Mouse (Mus musculus): ENCODE measurements around the gene Hsf5. TPM values are rescaled to one million over a fixed set of nuclear protein-coding genes. Genes with fewer than 3 reads are reported as not detected.

The Hsf5 gene
- polyA plus RNA-seq, 1 experiment from 2014 or later, result 0.51 TPM

DNA sequence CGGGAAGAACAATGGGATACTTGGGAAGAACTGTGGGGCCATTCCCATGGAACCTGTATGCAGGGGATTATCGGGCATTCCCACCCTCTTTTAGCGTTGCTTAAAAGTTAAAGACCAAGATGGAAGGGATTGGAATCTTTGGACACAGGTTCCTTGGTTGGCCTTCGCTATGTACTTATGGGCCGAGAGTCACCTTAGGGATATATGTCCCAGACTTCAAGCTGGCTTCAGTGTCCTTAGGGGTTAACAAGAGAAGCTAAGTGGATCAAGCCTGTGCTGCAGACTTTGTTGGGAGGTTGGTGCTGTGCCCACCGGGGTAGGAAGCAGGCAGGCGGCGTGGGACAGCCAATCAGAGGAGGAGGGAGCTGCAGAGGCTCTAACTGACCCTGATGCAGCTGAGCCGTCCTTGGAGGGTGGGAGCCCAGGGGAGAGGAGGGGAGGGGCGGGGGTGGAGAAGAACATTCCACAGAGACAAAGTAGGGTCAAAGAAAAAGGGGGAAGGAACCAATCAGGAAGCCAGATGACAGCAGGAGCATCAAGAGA lies 36.4 kb upstream of the Hsf5 start:
- Histone ChIP-seq H3K36me3 (no peaks in the 10 kb centered on the region), H3K27ac (no peak overlapping the region), H3K4me3 (no peak overlapping the region), H3K9ac (no peak overlapping the region), H3K4me2 (no peak overlapping the region), H3K4me1 (replicated peaks) (peaks cover 22% of the 10 kb centered on the region), H3K9me3 (no peaks in the 10 kb centered on the region), H3K27me3 (peaks cover 12% of the 10 kb centered on the region; the same call in 1 of the 2 replicates)
- no peak for ATAC-seq (ENCODE audit: low FRiP score)
- 48% methylated on average over 10 of the region's 10 CpGs for WGBS

DNA sequence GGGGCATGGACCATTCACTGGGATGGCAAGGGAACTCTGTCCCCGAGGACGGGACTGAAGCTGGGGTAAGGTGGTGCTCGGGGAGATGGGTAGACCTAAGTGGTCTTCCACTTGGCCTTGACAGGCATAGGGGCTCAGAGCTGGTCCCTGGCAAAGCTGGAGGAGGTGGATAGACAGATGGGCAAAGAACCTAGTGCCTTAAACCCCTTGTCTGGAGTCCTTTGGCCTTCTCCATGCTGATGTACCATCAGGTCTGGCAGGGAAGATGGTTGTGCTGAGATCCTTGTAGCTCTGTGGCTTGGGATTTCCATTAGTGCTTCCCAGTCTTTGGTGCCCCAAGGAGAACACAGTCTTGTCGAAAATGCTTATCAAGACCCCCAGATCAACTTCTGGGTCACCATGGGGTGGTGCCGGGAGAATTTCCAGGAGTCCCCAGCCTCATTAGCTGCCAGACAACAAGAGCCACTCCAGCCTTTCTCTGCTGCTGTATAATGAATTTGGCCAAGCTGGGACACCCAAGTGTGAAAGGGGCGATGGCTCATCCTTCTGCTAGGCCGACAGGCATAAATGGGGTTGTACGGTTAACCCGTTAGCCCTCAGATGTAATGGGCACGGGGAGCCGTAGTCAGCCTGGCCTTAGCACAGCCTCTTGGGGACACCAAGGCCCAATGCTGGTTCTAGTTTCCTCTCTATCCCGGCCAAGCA lies 35.7 kb upstream of the Hsf5 start:
- WGBS, result 92% methylated on average over 12 of the region's 12 CpGs
- Histone ChIP-seq H3K4me2 (no peak overlapping the region), H3K9me3 (no peaks in the 10 kb centered on the region), H3K27me3 (peaks cover 11% of the 10 kb centered on the region; the same call in 1 of the 2 replicates), H3K9ac (no peak overlapping the region), H3K4me3 (no peak overlapping the region), H3K36me3 (no peaks in the 10 kb centered on the region), H3K27ac (no peak overlapping the region), H3K4me1 (replicated peaks) (peaks cover 22% of the 10 kb centered on the region)
- no peak for ATAC-seq (ENCODE audit: low FRiP score)

DNA sequence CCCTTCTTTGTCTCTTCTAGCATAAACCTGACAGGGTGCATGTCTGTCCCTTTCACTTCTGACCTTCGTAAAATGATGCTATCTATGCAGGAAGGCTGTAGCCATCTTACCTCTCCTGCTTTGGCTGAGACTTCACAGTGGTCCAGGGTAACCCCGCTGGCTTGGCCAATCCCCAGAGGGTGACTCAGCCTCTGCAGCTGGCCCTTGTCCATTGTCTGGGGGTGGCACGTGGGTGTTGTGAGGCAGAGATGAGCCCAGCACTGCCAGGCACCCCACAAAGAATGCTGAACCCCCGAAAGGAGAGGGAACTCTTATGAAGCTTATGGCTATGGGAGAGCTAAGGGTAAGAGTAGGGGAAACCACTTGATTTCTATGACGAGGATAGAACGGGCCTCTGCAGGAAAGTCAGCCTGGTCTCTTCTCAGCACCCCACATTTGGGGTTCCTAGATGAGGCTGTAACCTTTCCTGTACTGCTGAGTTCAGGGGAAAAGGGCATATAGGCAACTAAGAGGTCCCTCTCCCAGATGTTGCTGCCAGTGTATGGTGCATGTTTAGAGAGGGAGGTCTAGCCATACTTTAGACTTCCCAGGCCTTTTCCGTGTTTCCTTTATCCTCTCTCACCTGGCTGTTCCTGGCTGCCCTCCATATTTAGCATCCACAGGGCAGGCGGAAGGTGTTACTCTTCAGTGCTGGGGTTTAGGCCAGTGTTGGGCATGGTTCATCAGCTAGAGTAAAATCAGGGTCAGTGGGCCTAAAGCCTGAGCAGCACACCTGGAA lies 34.8 kb upstream of the Hsf5 start:
- Histone ChIP-seq H3K9me3 (no peaks in the 10 kb centered on the region), H3K9ac (no peak overlapping the region), H3K27ac (no peak overlapping the region), H3K36me3 (no peaks in the 10 kb centered on the region), H3K27me3 (0 out of 2 replicates have a peak, but pooled peaks cover 3% of the 10 kb centered on the region), H3K4me3 (no peak overlapping the region), H3K4me1 (replicated peaks) (peaks cover 22% of the 10 kb centered on the region), H3K4me2 (no peak overlapping the region)
- 85% methylated on average over 8 of the region's 8 CpGs for WGBS
- ATAC-seq (ENCODE audit: low FRiP score), result no peak

DNA sequence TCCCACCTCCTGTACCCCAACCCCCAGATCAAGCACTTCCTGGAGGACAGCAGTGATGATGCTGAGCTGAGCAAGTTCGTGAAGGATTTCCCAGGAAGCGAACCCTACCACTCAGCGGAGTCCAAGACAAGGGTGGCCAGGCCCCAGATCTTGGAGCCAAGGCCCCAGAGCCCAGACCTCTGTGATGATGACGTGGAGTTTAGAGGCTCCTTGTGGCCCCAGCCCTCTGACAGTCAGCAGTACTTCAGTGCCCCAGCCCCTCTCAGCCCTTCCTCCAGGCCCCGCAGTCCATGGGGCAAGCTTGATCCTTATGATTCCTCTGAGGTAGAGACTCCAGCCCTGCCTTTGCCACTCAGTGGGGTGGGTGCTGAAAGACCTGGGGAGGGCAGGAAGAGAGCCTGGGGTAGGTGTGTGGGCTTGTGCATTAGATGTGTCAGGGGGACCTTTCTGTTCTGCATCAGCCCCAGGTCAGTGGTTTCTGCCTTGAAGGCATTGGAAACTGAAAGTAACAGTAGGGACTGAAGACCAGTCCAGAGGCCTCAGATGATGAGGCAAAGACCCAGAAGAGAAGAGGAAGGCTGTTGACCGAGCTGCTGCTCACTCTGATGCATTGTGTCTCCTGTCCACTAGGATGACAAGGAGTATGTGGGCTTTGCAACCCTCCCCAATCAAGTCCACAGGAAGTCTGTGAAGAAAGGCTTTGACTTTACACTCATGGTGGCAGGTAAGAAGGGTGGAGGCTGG lies 33.5 kb upstream of the Hsf5 start:
- no peak overlapping the region for H3K4me2 ChIP-seq
- no peaks in the 10 kb centered on the region for H3K36me3 ChIP-seq
- ATAC-seq (ENCODE audit: low FRiP score), result no peak
- H3K4me1 ChIP-seq (replicated peaks), result peaks cover 10% of the 10 kb centered on the region
- WGBS, result 85% methylated on average over 6 of the region's 6 CpGs
- H3K9ac ChIP-seq, result no peak overlapping the region
- no peak overlapping the region for H3K27ac ChIP-seq
- no peaks in the 10 kb centered on the region for H3K27me3 ChIP-seq
- H3K4me3 ChIP-seq, result no peak overlapping the region
- no peaks in the 10 kb centered on the region for H3K9me3 ChIP-seq

DNA sequence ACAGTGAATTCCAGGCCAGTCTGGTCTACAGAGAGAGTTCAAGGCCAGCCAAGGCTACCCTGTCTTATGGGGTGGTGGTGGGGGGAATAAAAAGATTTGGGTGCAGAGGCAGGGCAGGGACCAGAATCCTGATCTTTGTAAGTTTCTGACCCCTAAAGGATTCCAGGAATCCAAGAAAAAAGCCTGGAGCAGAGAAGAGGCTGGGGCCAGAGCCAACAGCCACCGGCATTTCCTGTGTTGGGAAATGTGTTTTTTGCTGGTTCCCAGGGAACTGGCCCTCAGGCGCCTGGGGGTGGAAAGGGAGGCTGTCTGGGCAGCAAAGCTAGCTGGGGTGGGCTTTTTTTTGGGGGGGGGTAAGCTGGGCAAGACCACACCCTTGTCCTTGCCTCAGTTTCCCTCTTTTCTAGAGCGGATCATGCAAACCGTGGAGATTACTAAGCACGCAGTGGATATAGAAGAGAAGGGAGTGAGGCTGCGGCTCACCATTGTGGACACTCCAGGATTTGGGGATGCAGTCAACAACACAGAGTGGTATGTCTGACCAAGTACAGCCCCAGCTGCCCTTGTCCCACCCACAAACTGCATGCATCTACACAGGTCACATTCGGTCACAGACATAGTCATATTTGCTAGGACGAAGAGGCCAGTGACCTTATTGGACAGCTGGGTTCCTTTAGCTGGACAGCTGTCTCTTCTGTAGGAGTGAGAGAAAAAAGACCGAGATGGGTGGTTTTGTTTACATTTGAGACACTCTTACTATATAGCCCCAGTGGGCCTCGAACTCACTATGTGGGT lies 32.1 kb upstream of the Hsf5 start:
- Histone ChIP-seq H3K27me3 (no peaks in the 10 kb centered on the region), H3K9me3 (no peaks in the 10 kb centered on the region), H3K4me1 (replicated peaks) (peaks cover 12% of the 10 kb centered on the region), H3K9ac (no peak overlapping the region), H3K4me2 (no peak overlapping the region), H3K27ac (no peak overlapping the region), H3K4me3 (no peak overlapping the region), H3K36me3 (no peaks in the 10 kb centered on the region)
- ATAC-seq (ENCODE audit: low FRiP score), result no peak
- 85% methylated on average over 10 of the region's 10 CpGs for WGBS

DNA sequence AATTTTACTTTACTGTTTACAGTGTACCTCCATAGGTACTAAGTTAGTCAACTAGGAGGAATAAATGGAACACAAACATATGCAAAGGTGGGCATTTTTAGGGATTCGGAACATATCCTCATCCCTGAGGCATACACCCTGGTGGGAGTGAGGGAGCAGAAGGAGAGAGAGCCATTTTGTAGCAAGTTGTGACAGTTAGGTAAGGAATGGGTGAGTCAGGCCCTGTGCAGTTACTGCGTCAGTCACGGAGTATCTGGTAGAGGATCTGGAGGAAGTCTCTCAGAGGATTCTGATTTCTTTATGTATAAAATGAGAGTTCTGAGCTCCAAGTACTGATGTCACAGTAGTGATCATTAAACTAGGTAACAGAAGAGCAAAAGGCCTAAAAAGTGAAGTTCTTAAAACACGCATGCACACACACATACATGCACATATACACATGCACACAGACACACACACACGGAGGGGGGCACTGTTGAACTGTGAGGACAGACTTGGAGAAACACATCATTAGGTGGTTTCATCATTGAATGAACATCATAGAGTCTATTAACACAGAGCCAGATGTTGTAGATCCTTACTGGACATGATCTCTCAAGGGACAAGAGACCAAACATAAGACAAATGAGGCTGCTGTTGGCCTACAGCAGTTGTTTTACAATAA lies 29.6 kb upstream of the Hsf5 start:
- no peak overlapping the region for H3K4me2 ChIP-seq
- H3K36me3 ChIP-seq, result no peaks in the 10 kb centered on the region
- WGBS, result 96% methylated on average over 5 of the region's 5 CpGs
- no peak for ATAC-seq (ENCODE audit: low FRiP score)
- H3K9me3 ChIP-seq, result no peaks in the 10 kb centered on the region
- H3K27ac ChIP-seq, result no peak overlapping the region
- H3K4me1 ChIP-seq (replicated peaks), result peaks cover 25% of the 10 kb centered on the region
- H3K9ac ChIP-seq, result no peak overlapping the region
- H3K4me3 ChIP-seq, result no peak overlapping the region
- H3K27me3 ChIP-seq, result no peaks in the 10 kb centered on the region

DNA sequence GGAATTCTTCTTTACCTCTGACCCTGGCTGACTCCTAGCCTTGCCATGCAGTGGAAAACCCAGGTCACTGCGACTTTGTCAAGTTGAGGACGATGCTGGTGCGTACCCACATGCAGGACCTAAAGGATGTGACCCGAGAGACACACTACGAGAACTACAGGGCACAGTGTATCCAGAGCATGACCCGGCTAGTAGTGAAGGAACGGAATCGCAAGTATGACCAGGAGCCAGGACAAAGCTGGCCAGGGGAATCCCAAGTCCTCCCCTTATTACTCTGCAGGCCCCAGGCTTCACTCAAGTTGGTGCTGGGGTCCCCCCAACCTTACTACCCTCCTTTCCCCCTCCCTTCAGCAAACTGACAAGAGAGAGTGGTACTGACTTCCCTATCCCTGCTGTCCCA lies 27.4 kb upstream of the Hsf5 start:
- peaks cover 42% of the 10 kb centered on the region for H3K4me1 ChIP-seq (replicated peaks)
- no peaks in the 10 kb centered on the region; the same call in 1 of the 2 replicates for H3K36me3 ChIP-seq
- no peaks in the 10 kb centered on the region for H3K27me3 ChIP-seq
- no peak overlapping the region for H3K27ac ChIP-seq
- peak overlapping the region; percentile 29; the same call in 1 of the 2 replicates for H3K9ac ChIP-seq
- WGBS, result 89% methylated on average over 8 of the region's 8 CpGs
- peak overlapping the region; percentile 87; the same call in 1 of the 2 replicates for H3K4me2 ChIP-seq
- H3K9me3 ChIP-seq, result no peaks in the 10 kb centered on the region
- no peak for ATAC-seq (ENCODE audit: low FRiP score)
- H3K4me3 ChIP-seq, result no peak overlapping the region

DNA sequence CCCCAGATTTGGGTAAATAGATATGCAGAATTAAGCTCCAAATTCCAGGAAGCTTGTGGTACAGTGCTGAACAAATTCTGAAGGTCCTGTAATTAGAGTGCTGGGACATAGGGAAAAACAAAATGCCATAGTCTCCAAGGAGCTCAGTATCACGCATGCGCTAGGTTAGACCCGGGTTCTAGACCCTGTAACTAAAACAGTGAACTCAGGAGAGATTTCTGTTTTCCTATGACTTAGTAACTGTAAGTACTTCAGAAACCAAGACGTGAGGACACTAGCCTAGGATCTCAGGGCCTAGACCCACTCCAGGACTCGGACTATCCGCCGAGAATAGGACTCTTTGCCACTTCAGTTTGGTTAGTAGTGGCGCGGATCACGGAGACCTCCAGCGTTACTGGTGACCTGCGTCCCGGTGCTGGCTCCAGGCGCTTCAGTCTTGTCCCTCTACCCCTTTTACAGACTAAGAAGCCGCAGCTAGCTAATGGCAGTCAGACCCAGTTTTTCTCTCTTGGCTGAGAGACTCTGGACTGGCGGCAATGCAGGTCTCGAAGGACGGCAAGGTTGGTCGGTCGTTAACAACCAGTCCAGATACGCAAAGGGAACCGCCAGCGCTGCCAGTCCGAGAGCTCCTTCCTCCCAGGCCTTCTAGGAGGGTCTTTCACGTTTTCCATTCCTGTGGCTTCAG lies 26.0 kb upstream of the Hsf5 start:
- Histone ChIP-seq H3K4me1 (replicated peaks) (peaks cover 52% of the 10 kb centered on the region), H3K36me3 (no peaks in the 10 kb centered on the region; the same call in 1 of the 2 replicates), H3K9me3 (no peaks in the 10 kb centered on the region), H3K4me2 (peak overlapping the region; percentile 87), H3K27ac (peak overlapping the region; percentile 92), H3K27me3 (no peaks in the 10 kb centered on the region), H3K9ac (peak overlapping the region; percentile 92), H3K4me3 (peak overlapping the region; percentile 75)
- no peak for ATAC-seq (ENCODE audit: low FRiP score)
- 2% methylated on average over 25 of the region's 25 CpGs for WGBS

DNA sequence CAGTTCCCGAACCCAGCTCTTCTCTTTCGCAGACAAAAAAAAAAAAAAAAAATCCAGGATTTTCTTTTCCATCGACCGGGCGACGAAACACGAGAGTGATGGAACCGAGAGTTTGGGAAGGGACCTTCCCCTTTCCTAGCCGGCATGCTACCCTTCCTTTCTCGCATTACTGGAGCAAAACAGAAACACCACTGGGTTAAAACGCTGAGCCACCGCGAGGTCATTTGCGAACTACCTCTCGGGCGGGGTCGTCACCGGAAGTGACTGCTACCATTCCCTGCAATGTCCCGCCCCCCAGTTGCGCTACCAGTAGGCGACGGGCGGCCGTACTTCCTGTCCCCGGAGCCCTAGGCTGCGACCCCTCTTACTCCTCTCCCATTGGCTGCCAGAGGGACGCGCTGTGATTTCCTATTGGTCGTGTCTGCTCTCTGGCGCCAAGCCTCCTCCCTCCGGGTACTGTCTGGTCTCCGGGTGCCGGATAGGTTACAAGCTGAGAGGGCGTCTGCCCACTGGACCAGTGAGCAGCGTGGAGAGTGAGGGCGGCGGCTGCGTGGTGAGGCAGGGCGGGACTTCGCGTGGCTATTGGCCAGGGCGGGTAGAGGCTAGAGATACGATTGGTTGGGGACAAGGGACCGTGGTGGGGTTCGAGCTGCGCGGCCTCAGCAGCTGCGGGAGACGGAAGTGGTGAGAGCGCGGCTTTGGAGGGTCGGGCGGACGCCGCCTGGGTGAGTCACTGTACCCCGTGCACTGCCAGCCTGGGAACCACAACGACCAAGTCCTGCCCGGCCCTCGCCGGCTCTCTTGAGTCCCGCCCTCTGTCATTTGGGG lies 25.2 kb upstream of the Hsf5 start, which contains the start of gene Mtmr4:
Gene Mtmr4, plus strand, starts transcription at position 637 of the 828 bp plus-strand sequence.
- Histone ChIP-seq H3K9me3 (no peaks in the 10 kb centered on the region), H3K36me3 (no peaks in the 10 kb centered on the region; the same call in 1 of the 2 replicates), H3K4me3 (peak within 1 kb of the TSS; percentile 75), H3K27me3 (no peaks in the 10 kb centered on the region), H3K4me1 (replicated peaks) (peaks cover 60% of the 10 kb centered on the region), H3K9ac (peak within 1 kb of the TSS; percentile 92), H3K4me2 (peak within 1 kb of the TSS; percentile 87), H3K27ac (peak within 1 kb of the TSS; percentile 93)
- WGBS, result under 1% methylated on average over 60 of the region's 61 CpGs
- ATAC-seq (ENCODE audit: low FRiP score), result peak; percentile 98

DNA sequence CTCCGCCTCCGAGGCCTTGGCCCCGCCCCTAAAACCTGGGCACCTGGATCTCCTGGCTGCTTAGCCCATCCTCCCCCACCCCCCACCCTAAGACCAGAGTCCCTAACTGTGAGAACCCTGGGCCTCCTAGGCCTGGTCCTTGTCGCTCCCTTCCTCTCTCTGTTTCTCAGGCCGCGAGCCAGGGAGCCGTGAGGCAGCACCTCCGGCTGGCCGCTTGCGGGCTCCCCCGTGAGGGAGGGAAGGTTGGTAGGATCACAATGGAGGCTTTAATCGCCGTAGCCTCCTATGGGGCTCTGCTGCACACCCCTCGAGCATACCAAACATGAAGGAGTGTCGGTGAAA lies 24.6 kb upstream of the Hsf5 start:
- H3K36me3 ChIP-seq, result peaks cover 5% of the 10 kb centered on the region
- H3K9ac ChIP-seq, result peak overlapping the region; percentile 77
- H3K4me2 ChIP-seq, result peak overlapping the region; percentile 73
- H3K9me3 ChIP-seq, result no peaks in the 10 kb centered on the region
- H3K27me3 ChIP-seq, result no peaks in the 10 kb centered on the region
- peak; percentile 49; the same call in 1 of the 2 replicates for ATAC-seq (ENCODE audit: low FRiP score)
- H3K4me1 ChIP-seq (replicated peaks), result peaks cover 66% of the 10 kb centered on the region
- WGBS, result 0% methylated on average over 12 of the region's 15 CpGs
- H3K4me3 ChIP-seq, result peak overlapping the region; percentile 75
- peak overlapping the region; percentile 93 for H3K27ac ChIP-seq
